Mouse (Mus musculus): ENCODE data around the gene 2410015M20Rik.

Gene 2410015M20Rik

DNA sequence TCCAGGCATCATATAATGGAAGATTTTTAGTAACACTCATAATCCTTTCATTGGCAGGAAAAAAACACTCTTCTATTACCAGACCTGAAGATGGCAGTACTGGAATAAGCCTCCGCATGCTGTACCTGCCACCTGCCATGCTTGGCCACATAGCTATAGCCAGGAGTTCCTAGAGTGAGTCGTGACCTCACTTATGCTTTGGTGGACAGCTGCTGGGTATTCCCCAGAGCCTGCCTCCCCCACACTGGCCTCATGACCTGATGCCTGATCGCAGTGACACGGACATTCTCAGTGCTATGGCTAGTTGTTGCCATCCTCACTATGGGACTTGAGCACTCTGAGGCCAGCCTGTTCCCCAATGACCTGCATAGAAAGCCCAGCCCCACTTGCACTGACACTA, 39.3 kb downstream of the 2410015M20Rik start:
- DNase-seq (ENCODE audit: low spot score) = no peak

DNA sequence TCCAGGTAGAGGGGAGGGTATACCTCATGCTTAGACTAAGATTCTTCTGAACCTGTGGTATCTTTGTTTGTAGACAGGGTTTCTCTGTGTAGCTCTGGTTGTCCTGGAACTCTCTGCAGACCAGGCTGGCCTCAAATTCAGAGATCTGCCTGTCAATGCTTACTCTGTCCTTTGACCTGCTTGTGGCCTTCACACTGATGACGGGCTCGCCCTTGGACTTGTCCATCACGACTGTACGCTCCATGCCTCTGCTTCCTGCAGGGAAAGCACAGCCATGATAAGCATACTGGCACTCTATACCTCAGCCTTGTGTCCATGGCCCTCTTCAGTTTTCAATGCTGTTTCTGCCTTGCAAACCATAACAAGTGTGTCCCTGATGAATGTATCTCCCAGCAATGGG, 42.2 kb downstream of the 2410015M20Rik start:
- no peak for DNase-seq (ENCODE audit: low spot score)

DNA sequence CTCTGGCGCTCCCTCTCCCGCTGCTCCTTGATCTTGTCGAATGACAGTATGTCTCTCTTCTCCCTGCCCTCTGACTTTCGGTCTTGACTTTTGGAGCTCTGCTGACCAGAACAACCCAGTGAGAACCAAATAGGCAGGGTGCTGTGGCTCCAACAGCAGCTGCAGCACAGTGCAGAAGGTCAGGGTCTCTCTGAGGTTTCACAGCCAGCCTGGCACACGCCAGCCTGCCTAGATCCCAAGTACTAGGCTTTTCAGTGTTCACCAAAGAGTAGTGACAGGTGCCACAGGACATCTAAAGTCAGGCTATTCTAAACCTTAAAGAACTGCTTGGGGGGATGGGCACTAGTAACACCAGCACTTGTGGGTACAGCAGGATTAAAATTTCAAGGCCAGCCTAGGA, 42.7 kb downstream of the 2410015M20Rik start:
- no peak for DNase-seq (ENCODE audit: low spot score)

DNA sequence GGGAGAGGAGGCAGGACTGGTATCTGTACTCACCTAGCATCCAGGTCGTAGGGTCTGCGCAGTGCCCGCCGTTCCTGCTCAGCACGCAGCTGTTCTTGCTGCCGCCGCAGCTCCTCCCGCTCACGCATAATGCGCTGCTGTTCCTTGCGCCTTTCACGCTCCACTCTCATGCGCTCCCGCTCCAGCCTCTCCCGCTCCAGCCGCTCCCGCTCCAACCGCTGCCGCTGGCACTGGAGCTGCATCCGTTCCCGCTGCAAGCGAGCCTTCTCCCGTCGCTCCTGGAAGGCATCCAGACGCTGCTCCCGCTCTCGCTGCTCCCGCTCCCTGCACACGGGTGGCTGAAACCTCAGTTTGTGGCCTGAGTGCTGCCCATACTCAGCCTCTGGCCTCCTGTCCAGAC, 43.3 kb downstream of the 2410015M20Rik start:
- DNase-seq (ENCODE audit: low spot score) = no peak

DNA sequence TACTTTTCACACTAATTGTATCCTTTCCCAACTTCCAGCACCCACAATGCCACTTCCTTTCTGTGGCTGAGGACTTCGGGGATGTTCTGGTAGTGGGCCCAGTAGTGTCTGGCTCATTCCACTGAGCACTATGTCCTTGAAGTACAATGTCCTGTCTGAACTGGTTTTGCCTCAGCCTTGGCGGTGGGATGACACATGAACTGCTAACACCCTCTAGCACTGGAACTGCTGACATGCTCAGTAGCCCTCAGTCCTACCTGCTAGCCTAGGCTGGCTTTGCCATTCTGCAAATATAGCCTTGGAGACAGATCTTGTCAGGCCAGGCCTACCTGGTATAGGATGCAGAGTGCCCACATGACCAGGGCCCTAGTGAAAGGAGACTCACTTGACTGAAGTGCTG, 47.7 kb downstream of the 2410015M20Rik start:
- DNase-seq (ENCODE audit: low spot score) = no peak

DNA sequence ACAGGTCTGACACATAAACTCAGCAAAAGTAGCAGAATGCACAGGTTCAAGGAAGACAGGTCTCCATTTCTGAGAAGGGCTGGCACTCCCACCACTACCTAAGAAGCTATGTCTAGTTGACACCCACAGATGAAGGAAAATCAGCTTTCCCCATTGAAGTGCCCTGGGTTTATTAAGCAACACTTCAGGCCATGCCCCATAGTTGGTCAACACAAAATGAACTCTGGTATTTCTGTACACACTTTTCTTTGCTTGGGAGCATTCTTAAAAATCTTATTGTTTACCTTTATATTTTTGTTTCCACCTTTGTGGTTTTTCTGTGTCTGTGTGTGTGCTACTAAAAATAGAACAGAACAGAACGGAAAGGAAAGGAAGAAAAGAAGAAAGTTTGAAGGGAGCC, 49.4 kb downstream of the 2410015M20Rik start:
- peak; percentile 33 for DNase-seq (ENCODE audit: low spot score)

DNA sequence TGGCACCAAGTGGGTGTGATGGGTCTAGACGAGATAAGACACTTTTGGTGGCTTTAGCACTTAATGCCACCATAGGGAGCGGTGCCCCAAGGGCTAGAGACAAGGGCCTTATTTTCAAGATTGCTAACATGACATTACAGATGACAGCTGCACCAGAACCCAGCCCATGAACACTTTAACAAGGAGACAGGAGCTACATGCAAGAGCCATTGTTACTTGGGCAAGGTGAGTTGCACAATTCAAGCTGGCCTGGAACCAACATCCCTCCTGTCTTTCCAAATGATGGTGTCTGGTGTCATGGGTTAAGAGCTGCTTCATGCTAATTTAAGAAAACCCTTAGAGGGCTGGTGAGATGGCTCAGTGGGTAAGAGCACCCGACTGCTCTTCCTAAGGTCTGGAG, 50.2 kb downstream of the 2410015M20Rik start:
- no peak for DNase-seq (ENCODE audit: low spot score)

DNA sequence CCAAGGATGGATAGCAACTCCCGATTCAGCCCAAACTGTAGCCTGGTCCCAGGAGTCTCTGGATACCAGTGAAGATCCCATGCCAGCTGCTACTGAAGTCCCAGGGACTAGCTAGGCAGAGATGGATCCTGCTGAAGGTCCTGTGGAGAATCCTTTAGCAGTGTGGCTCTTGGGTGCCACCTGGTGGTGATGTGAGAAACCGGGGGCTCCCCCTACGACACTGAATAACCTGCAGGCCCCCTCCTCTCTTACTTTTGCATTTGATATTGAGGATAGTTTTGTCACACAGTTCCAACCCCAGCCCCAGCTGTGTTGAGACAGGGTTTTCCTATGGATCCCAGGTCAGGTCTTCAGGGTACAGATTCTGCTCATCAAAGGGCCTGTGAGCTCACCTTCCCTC, 51.1 kb downstream of the 2410015M20Rik start:
- DNase-seq (ENCODE audit: low spot score) = peak; percentile 43
